Mouse (Mus musculus): ENCODE measurements around the gene Ncoa5. TPM values are rescaled to one million over a fixed set of nuclear protein-coding genes. Genes with fewer than 3 reads are reported as not detected.
A peak's percentile ranks its signal among the peaks of the same experiment; 100 is the strongest.

Gene Ncoa5
- polyA plus RNA-seq (2015; fragmentation: Nextera tagmentation; extraction: Ambion mirVana), result 21.6 and 28.7 TPM in 2 replicates

DNA sequence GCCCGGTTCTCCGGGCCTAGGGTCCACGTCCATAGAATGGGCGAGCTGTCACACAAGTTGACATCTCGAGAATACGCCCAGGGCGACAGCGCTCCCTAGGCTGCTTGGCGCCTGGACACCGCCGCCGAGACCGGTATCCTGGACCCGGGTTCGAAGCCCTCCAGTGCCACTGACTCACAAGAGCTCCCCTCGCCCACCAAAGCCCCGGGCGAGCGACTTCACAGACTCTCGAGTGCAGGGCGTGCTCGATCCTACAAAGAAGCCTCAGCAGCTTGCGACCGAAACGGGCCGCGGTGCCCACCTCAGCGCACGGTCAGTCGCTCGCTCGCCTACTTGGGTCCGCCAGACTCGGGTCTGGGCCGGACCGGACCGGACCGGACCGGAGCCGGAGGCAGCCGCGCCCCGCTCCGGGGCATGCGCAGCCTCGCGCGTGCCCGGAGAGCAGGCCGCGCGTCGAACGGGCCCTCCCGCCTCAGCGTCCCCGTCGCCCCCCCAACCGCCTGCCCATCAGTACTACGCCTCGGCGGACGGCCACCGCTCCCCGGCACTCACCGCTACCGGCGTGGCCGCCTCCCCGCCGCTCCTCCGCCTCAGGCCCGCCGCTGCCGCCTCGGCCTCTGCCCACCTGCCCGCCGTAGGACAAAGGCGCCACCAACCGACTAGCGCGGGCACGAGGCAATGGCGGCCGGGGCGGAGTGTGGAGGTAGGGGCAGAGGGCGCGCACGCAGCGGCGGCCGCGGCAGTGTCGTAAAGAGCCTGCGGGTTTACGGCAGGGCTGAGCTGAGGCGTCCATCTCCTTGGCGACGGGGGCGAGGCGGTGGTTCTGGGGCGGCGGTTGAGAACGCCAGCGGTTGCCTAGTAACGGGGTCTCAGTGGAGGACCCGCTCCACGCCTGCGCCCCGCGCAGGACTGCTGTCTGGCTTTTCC lies at the start of gene Ncoa5:
Gene Ncoa5 (minus strand): TSS at position 737 of the 927 bp plus-strand sequence.
- no peaks in the 10 kb centered on the region for H3K27me3 ChIP-seq (replicated peaks; ENCODE audit: insufficient read depth, low read length)
- H3K9ac ChIP-seq (replicated peaks; ENCODE audit: low read depth), result peak within 1 kb of the TSS; percentile 65
- no peaks in the 10 kb centered on the region for H3K9me3 ChIP-seq (ENCODE audit: low read length)
- no peaks in the 10 kb centered on the region for H3K36me3 ChIP-seq (ENCODE audit: insufficient read depth, low read length)
- peak; percentile 98 for DNase-seq (ENCODE audit: low spot score)
- H3K4me2 ChIP-seq (replicated peaks; ENCODE audit: low read depth, low read length), result peak within 1 kb of the TSS; percentile 87
- peaks cover 8% of the 10 kb centered on the region; the same call in 1 of the 2 replicates for H3K4me1 ChIP-seq (ENCODE audit: insufficient read depth, low read depth, low read length)
- H3K27ac ChIP-seq (ENCODE audit: low read length), result peak within 1 kb of the TSS; percentile 59; the same call in 1 of the 2 replicates
- ATAC-seq, result peak; percentile 98
- peak within 1 kb of the TSS; percentile 85 for H3K4me3 ChIP-seq (ENCODE audit: low read depth, low read length)
- TF ChIP-seq CTCF (IDR thresholded peaks at IDR 0.05) (peak; percentile 57), EP300 (IDR thresholded peaks at IDR 0.05) (no peak)
- WGBS, result 2% methylated on average over 85 of the region's 111 CpGs

DNA sequence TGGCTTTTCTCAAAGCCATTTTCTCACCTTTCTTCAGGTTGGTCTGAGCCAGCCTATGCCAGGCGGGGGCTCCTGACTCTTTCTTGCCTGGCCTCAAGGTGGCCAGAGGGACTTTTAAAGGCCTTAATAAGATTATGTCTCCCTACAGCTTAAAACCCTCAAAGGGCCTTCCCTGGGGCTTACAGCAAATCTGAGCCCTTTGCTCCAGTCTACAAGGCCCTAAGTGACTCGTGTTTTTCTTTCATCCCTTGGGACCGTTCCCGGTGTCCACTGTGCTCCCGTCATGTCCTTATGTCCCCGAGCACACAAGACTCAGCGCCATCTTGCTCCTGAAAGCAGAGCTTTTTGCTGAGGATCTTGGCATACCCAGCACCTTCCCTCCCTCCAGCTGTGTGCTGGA lies 46.6 kb upstream of the Ncoa5 start:
- no peak for DNase-seq (ENCODE audit: low spot score)
- Histone ChIP-seq H3K4me2 (replicated peaks; ENCODE audit: low read depth, low read length) (no peak overlapping the region), H3K27ac (ENCODE audit: low read length) (no peak overlapping the region), H3K4me1 (ENCODE audit: insufficient read depth, low read depth, low read length) (no peaks in the 10 kb centered on the region), H3K9me3 (ENCODE audit: low read length) (no peaks in the 10 kb centered on the region), H3K9ac (replicated peaks; ENCODE audit: low read depth) (no peak overlapping the region), H3K4me3 (ENCODE audit: low read depth, low read length) (no peak overlapping the region), H3K36me3 (ENCODE audit: insufficient read depth, low read length) (no peaks in the 10 kb centered on the region), H3K27me3 (replicated peaks; ENCODE audit: insufficient read depth, low read length) (peaks cover 17% of the 10 kb centered on the region)
- WGBS, result 16% methylated on average over 7 of the region's 7 CpGs
- no peak for ATAC-seq
- TF ChIP-seq EP300 (IDR thresholded peaks at IDR 0.05) (no peak), CTCF (IDR thresholded peaks at IDR 0.05) (no peak)

DNA sequence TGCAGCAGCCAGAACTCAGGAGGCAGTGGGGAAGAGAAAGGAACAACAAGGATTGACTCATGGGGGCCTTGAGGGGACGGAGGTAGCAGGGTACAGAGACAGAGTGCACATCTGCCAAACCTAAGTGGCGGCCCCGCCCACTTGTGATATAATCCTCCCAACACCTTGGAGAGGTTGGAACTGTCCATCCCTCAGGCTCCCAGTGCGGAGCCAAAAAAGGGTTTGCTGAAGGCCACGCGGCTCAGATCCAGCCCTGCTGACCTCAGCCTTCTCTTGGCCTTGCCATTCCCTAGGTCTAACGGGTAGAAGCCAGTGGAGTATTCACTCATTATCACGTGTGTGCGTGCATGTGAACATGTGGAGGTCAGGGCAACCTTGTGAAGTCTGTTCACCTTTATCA lies 46.0 kb upstream of the Ncoa5 start:
- H3K9me3 ChIP-seq (ENCODE audit: low read length), result no peaks in the 10 kb centered on the region
- H3K9ac ChIP-seq (replicated peaks; ENCODE audit: low read depth), result no peak overlapping the region
- no peaks in the 10 kb centered on the region for H3K4me1 ChIP-seq (ENCODE audit: insufficient read depth, low read depth, low read length)
- DNase-seq (ENCODE audit: low spot score) (no peak), ATAC-seq (no peak)
- 22% methylated on average over 9 of the region's 9 CpGs for WGBS
- no peaks in the 10 kb centered on the region for H3K36me3 ChIP-seq (ENCODE audit: insufficient read depth, low read length)
- no peak overlapping the region for H3K4me3 ChIP-seq (ENCODE audit: low read depth, low read length)
- peaks cover 20% of the 10 kb centered on the region for H3K27me3 ChIP-seq (replicated peaks; ENCODE audit: insufficient read depth, low read length)
- no peak for TF ChIP-seq EP300 (IDR thresholded peaks at IDR 0.05)
- TF ChIP-seq CTCF (IDR thresholded peaks at IDR 0.05), result no peak
- H3K4me2 ChIP-seq (replicated peaks; ENCODE audit: low read depth, low read length), result no peak overlapping the region
- no peak overlapping the region for H3K27ac ChIP-seq (ENCODE audit: low read length)

GRCm38 (mm10) chr2:165078605-165079004 lies 43.9 kb upstream of the Ncoa5 start:
- no peak overlapping the region for H3K4me3 ChIP-seq (ENCODE audit: low read depth, low read length)
- TF ChIP-seq EP300 (IDR thresholded peaks at IDR 0.05) (no peak), CTCF (IDR thresholded peaks at IDR 0.05) (peak; percentile 56)
- H3K9ac ChIP-seq (replicated peaks; ENCODE audit: low read depth), result no peak overlapping the region
- no peak for DNase-seq (ENCODE audit: low spot score)
- H3K4me1 ChIP-seq (ENCODE audit: insufficient read depth, low read depth, low read length), result no peaks in the 10 kb centered on the region
- ATAC-seq, result no peak
- H3K9me3 ChIP-seq (ENCODE audit: low read length), result no peaks in the 10 kb centered on the region
- peaks cover 20% of the 10 kb centered on the region for H3K27me3 ChIP-seq (replicated peaks; ENCODE audit: insufficient read depth, low read length)
- H3K27ac ChIP-seq (ENCODE audit: low read length), result no peak overlapping the region
- no peak overlapping the region for H3K4me2 ChIP-seq (replicated peaks; ENCODE audit: low read depth, low read length)
- WGBS, result 16% methylated on average over 10 of the region's 10 CpGs
- H3K36me3 ChIP-seq (ENCODE audit: insufficient read depth, low read length), result no peaks in the 10 kb centered on the region

GRCm38 (mm10) chr2:165078045-165078444 lies 43.4 kb upstream of the Ncoa5 start:
- Histone ChIP-seq H3K4me3 (ENCODE audit: low read depth, low read length) (no peak overlapping the region), H3K4me1 (ENCODE audit: insufficient read depth, low read depth, low read length) (no peaks in the 10 kb centered on the region), H3K27ac (ENCODE audit: low read length) (no peak overlapping the region), H3K9ac (replicated peaks; ENCODE audit: low read depth) (no peak overlapping the region), H3K9me3 (ENCODE audit: low read length) (no peaks in the 10 kb centered on the region), H3K36me3 (ENCODE audit: insufficient read depth, low read length) (no peaks in the 10 kb centered on the region), H3K4me2 (replicated peaks; ENCODE audit: low read depth, low read length) (no peak overlapping the region), H3K27me3 (replicated peaks; ENCODE audit: insufficient read depth, low read length) (peaks cover 20% of the 10 kb centered on the region)
- no peak for DNase-seq (ENCODE audit: low spot score)
- ATAC-seq, result no peak
- TF ChIP-seq CTCF (IDR thresholded peaks at IDR 0.05) (no peak), EP300 (IDR thresholded peaks at IDR 0.05) (no peak)
- WGBS, result 57% methylated on average over 8 of the region's 8 CpGs

DNA sequence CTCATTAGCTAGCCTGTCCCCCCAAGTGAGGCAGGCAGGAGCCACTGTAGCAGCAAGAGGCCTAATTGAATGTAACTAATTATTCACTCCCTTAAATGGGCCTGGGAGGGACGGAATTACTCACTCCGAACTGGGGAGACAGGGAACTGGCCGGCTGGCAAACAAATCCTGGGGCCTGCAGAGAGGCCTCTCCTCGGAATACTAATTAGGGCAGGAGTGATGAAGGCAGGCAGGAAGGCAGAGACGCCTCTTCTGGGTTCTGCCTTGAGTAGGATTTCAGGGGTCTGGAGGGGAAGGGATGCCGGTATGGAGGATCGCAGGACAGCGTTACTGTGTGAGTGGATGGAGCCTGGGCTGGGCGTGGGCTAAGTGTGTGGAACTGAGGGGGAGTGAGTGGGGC lies 42.4 kb upstream of the Ncoa5 start:
- Histone ChIP-seq H3K4me1 (ENCODE audit: insufficient read depth, low read depth, low read length) (no peaks in the 10 kb centered on the region), H3K27me3 (replicated peaks; ENCODE audit: insufficient read depth, low read length) (peaks cover 20% of the 10 kb centered on the region), H3K36me3 (ENCODE audit: insufficient read depth, low read length) (no peaks in the 10 kb centered on the region), H3K4me2 (replicated peaks; ENCODE audit: low read depth, low read length) (no peak overlapping the region), H3K27ac (ENCODE audit: low read length) (no peak overlapping the region), H3K4me3 (ENCODE audit: low read depth, low read length) (no peak overlapping the region), H3K9ac (replicated peaks; ENCODE audit: low read depth) (no peak overlapping the region), H3K9me3 (ENCODE audit: low read length) (no peaks in the 10 kb centered on the region)
- TF ChIP-seq EP300 (IDR thresholded peaks at IDR 0.05) (no peak), CTCF (IDR thresholded peaks at IDR 0.05) (no peak)
- WGBS, result 14% methylated on average over 9 of the region's 9 CpGs
- DNase-seq (ENCODE audit: low spot score), result no peak
- no peak for ATAC-seq

All from lung, postnatal 0 days (tissue).